Mouse (Mus musculus): ENCODE data around the gene Itga10. TPM values are rescaled to one million over a fixed set of nuclear protein-coding genes. Genes with fewer than 3 reads are reported as not detected.
A peak's percentile ranks its signal among the peaks of the same experiment; 100 is the strongest.
"Not testable (repeated sequence)": the region's sequence is repeated elsewhere in the genome, so short reads cannot be mapped to it uniquely, and the experiment has no call there.

Gene Itga10
- total RNA-seq, 2 experiments from 2014 or later = 0.62 to 0.69 TPM

DNA sequence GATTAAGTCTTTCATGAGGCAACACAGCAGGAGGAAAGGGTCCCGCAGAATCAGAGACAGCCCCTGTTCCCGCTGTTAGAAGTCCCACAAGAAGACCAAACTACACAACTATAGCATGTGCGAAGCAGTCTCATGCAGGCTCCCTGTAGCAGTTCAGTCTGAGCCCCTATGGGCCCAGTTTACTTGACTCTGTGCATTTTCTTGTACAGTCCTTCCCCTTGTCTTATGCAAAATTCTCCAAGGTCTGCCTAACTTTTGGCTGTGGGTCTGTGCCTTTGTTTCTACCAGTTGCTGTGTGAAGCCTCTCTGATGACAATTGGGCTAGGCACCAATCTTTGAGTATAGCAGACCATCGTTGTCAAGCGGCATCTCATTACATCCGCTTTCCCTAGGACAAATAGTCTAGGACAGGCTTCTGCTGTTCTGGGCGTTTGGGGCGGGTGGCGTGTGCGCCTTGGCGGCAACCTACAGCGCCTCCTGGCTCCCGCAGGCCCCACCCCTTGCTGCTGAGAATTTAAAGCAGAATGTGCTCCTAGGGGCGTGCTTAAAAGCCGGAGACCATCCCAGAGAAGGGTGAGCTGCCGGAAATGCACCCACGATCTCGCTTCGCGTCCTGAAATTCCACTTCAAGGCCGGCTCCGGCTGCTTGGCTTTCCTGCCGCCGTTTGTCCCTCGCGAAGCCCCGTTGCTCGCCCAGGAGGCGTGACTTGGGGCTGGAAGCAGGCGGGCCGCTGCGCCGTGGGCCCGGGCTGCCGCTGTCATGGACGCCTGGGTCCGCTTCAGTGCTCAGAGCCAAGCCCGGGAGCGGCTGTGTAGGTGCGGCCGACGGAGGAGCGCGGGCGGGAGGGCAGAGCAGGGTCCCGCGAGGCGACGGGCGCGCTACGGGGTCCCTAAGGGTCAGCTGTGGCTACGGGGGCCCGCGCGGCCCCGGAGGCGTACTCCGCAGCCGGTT lies 10.2 kb upstream of the Itga10 start, which contains the start of the genes Pex11b and Gm42957:
Gene Pex11b (plus strand): TSS at position 449 of the 952 bp plus-strand sequence.
Gene Gm42957 (plus strand): TSS at position 547 of the 952 bp plus-strand sequence.
- DNase-seq = peak; percentile 94 to 95

DNA sequence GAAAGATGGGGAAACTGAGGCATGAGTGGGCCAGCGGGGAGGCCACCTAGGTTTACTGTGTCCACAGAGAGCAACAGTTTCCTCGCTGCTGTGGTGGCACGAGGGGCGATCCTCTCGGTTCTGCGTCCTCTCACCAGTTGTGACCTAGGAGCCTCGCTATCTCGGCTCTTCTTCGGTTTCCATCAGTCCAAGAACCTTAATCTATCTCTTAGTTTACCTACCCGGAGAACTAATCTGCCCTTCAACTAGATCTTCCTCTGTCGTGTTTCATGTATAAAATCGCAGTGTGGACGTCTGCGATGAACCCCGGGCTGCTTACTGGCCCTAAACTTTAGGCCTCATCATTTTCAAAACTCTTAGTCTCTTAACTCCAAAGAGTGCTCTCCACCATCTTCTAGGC lies 9.5 kb upstream of the Itga10 start:
- DNase-seq = no peak

DNA sequence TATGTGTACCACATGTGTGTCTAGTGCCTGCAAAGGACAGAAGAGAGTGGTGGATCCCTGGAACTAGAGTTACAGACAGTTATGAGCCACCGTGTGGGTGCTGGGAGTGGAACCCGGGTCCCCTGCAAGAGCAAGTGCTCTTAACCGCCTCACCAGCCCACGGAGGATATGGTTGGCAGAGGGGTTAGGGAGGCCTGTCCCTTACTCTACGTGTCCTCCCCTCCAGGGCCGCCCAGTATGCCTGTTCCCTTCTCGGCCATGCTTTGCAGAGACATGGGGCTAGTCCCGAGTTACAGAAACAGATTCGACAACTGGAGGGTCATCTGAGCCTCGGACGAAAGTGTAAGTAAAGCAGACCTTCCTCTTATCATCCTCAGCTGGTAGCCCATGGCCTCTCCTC lies 8.9 kb upstream of the Itga10 start:
- DNase-seq = no peak

DNA sequence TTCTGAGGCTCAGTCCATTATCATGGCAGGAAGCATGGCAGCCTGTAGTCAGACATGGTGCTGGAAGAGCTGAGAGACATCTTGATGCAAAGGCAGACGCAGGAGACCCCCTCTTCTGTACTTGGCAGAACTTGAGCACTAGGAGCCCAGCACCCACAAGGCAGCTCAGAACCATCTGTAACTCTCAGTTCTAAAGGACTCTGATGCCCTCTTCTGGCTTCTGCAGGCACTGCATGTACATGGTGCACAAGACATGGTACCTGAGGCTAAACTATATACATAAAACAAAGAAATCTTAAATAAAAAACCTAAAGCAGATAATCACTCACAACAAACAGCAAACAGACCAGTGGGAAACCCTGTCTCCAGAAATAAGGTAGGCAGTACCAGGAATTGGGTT lies 6.2 kb upstream of the Itga10 start:
- peak; percentile 54 to 87 for DNase-seq

DNA sequence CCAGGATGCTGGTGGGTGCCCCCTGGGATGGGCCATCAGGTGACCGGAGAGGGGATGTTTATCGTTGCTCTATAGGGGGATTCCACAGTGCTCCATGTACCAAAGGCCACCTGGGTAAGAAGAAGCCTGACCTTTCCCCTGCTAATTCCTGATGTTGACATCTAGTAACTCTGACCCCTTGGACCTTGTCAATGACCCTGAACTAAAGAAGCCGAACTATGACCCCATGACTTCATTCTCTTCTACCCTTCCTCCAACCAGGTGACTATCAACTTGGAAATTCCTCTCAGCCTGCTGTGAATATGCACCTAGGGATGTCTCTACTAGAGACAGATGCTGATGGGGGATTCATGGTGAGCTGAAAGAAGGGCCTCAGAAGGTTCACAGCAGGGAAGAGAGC lies 2.0 kb downstream of the Itga10 start:
- DNase-seq = no peak

DNA sequence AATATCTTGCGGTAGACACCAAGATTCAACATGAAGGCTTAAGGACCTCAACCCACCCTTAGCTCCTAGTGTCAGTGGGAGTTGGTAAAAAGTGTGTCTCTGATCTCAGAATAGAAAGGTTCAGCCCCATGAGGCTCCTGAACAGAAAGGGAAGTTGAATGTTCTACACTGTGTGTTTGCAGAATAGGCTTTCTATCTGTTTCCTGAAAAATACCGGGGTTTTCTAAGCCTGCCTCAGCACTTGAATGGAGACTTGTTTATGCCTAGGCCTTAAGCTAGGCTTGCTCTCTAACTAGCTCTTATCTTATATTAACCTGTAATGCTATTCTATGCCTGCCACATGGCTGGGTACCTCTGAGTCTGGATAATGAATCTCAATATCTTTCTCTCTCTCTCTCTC lies 15.5 kb downstream of the Itga10 start:
- no peak for DNase-seq

DNA sequence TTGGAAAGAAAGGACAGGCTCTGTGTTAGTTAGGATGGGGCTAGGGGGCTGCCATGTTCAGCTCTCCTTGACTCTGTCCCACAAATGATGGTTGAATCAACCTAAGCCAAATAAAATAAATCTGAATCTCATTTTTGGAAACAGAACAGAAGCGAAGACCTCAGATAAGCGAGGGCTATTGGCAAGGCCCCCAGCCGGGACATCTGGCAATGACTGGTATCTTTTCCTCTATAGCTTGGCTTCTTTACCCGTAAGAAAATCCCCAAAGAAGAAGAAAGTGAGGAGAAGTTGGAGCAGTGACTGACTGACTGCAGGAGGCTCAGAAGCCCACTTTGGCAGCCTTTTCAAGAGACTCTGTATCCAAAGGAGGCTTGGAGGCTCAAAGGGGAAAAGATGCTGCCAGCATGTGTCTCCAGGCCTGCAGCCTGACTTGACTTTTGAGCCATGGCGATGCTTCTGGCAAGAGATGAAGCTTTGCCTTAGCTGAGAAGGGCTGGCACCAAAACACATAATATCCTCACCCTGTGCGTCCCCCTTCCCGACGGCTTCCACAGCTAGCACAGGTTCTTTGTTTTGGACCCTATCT lies 17.4 kb downstream of the Itga10 start:
- peak in 1 of 2 experiments; percentile 21 for DNase-seq

DNA sequence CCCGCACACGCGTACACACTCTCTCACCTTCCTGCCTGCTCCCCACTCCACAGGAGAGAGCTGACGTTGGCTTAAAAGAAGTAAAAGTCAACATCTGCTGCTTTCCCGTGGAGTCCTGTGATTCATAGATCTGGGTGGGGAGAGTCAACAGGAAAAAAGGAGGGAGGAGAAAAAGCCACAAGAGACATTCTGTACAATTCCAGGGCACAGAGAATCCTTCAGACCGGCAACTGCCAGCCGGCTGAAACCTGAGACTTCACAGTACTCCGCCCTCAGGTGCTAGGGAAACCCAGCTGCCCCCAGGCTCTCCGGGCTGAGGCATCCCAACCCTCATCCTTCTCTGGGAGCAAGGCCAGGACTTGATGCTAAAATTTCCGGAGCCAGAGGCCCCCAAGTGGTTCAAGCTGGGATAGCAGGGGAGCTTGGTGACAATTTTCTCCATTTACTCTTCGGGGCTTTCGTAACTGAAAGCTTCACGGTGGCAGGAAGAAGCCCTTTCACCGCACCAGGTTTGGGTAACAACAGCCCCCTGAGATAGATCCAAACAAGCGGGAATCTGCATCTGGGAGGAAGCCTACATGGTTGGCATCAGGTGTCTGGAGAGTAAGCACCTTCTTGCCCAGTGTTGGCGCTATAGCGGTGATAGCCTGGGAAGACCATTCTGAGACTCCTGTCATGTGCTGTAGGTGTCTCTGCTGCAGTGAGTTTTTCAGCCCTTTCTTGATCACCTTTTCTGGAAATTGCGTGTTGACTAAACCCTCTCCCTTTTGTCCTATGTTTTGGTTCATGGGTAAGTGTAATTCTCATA lies 18.3 kb downstream of the Itga10 start:
- peak; percentile 81 to 94 for DNase-seq

DNA sequence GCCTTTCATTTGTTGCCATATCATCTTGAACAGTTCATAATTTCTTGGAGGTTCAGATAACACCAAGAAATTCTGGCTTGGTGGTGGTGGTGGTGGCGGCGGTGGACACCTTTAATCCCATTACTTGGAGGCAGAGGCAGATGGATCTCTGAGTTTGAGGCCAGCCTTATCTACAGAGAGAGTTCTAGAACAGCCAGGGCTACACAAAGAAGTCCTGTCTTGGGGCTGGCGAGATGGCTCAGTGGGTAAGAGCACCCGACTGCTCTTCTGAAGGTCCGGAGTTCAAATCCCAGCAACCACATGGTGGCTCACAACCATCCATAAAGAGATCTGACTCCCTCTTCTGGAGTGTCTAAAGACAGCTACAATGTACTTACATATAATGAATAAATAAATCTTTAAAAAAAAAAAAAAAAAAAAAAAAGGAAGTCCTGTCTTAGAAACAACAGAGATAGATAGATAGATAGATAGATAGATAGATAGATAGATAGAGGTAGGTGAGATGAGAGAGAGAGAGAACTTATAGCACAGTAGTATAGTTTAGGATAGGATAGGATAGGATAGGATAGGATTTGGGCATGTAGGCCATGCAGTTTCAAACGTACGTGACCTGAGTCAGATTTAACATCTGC lies 20.5 kb downstream of the Itga10 start:
- not testable (repeated sequence) for DNase-seq

DNA sequence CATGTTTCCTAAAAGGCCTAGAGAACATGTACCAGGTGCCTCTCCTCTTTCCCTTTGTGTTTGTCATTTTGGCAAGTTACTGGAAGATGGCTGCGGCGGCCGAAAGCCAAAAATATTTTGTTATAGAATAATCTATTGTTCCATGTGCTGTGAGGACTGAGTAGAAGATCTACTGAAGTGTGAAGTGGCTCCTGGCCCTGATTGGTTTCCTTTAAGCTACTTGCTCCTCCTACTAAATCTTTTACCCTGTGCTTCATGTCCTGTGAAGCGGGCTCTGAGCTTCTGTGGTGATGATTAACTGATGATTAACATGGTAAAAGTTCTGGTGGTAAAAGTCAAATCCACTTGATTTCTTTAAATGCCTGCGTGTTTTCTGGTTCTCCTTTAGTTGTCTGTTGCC lies 21.5 kb downstream of the Itga10 start:
- DNase-seq = no peak

DNA sequence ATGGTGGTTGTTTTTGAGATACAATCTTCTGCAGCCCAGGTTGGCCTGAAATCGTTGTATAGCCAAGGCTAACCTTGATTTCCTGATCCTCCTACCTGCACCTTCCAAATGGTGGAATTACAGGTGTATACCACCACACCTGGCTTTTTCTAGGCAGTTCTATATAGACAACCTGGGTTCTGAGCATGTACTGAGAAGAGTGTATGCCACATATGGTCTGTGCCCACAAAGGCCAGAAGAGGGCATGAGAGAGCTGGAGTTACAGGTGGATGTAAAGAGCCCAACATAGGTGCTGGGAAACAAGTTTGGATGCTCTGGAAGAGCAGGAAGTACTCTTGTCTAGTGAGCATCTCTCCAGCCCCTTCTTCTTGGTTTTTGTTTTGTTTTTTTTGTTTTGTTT lies 21.9 kb downstream of the Itga10 start:
- DNase-seq = no peak

DNA sequence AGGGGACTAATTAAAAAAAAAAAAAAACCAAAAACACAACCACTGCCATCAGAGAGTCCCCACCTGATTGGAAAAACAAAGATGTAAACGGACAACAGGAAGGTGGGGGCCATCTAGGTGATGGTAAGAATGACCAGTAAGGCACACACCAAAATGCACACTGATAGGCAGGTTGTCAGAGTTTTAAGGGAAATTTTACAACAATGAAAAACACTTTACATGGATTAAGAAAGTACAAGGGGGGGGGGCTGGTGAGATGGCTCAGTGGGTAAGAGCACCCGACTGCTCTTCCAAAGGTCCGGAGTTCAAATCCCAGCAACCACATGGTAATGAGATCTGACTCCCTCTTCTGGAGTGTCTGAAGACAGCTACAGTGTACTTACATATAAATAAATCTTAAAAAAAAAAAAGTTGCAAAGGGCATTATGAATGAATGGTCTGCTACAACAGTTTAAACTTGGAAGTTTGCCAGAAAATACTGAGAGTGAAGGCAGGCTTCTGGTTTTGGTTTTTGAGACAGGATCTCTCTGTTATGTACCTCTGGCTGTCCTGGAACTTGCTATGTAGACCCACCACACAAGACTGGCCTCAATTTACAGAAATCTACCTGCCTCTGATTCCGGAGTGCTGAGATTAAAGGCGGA lies 23.2 kb downstream of the Itga10 start:
- no peak for DNase-seq

DNA sequence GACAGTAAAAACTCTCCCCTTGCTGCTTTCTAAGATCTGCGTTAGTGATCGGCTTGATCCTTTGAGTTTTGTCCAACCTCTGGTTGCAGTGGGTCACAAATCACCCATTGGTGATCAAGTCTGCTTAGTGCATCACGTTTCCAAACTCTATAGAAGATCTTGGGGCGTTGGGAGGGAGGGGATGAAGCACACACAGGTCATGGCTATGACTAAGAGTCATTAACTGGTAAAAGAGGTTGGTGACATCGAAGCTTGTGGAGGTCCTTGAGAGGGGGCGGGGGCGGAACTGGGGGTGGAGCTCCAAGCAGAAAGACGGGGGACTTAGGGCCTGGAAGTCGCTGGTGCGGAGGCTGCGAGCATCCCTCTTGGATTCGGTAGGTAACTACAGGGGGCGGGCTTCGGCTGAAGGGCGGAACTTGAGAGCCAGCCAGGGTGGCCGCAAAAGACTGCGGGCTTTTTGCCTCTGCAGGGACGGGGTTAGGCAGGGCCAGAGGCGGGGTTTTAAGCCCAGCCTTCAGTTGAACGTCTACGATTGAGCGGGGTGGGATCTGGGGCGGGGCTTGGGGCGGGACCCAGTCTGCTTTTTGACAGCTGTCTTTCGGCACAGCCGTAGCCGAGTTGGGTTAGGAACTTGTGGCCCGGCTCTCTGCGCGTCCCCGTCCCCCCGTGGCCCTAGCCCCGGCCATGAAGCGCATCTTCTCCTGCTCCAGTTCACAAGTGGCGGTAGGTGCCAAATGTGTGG lies 24.5 kb downstream of the Itga10 start, which contains the start of gene Ankrd35:
Gene Ankrd35 (plus strand): TSS at position 405 of the 742 bp plus-strand sequence.
- DNase-seq = peak; percentile 82 to 89

DNA sequence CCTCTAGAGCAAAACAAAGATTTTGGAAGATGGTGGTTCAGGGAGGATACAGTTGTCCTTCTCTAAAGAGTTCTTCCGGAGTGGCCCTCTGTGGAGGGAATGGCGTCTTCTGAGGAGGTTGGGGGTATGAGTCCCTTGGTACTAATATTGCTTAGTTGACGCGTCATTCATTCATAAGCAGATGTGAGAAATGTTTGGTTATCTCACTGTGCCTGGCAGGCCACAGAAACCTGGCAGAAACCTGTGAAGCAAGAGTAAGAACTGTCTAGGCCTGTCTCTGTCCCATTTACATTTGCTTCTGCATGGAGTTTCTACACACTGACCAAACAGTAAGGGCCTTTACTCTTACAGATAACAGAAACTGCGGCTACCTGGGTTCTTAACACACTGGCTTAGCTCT lies 26.1 kb downstream of the Itga10 start:
- no peak for DNase-seq

DNA sequence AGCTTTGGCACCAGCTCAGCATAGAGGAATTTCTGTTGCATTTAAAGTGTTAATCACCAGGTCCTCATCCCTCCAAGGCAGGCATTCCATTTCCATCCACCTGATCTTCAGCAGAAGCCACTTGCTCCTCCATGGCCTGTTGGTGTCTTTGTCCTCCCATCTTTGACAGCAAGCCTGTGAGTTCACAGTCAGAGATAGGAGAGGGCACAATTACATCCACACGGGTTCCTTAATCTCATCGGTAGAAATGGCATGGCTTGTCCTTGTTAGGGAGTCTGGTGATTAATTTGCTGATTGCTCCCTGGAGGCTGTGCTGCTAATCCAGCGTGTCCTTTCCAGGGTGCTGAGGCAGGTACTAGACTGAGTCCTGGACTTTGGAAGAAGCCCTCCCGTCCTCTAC lies 28.1 kb downstream of the Itga10 start:
- DNase-seq = no peak

DNA sequence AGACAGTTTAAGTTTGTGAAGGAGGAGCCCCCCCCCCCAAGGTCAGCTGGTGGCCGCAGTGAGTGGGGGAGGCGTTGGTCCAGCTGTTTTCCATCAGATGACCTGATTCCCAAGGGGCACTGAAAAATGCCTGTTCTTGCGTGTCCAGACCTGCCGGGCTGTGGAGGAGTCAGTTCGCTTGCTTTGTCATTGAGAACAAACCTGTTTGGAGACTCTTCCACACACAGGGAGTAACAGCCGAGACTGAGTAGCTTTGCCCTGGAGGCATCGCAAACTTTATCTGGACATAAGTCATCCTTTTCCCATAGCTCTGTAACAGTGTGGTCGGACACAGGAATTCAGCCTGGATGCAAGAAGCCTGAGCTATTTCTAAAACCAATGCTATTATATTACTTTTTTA lies 29.1 kb downstream of the Itga10 start:
- no peak for DNase-seq

DNA sequence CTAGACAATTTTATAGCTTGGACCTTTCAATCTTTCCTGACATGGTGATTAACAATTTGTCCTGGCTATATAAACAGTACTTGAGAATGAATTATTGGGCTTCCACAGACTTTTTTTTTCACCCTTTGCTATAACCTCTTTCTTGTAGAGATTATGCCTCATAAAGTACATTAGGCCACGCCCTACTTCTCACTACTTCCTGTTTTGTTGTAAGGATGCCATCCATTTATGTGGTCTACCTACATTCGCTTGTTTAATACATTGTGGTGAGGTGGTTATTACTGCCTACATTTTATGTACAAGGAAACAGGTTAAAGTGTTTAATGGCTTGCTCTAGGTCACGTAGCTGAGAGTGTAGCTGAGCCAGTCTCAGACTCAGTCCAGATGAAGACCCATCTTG lies 29.8 kb downstream of the Itga10 start:
- DNase-seq = no peak

DNA sequence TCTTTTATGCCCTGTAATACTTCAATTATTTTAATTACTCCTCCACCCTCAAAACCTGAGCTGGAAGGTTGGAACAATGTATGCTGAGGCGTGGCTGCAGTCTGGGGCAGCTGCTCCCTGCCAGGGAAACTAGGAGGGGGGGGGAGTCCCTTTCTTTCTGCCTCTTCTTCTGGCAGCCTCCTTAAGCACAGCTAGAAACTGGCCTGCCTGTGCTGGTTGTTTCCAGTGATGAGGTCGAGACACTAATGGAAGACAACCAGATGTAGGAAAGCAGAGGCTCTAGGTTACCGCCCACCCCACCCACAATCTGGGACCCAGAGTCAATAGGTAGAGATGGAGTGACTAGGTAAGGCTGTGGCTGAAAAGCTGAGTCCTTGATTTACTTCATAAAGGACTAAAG lies 30.3 kb downstream of the Itga10 start:
- DNase-seq = no peak

DNA sequence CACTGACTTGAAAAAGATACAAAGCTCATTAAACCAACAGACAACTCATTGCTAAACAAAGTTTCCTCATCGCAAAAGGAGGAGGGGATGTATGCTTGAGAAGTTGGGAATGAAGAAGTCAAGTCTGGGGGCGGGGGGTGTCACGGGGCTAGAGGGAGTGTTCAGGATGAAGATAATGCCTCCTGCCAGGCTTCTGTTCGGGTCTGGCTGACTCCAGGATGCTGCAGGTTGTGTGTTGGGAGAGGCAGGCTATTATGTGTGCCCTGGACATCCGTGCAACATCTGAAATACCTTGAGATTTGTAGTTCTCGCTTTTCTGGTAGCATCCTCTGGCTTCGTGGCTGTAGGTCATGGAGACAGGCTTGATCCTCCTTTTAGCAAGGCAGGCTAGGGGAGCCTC lies 33.1 kb downstream of the Itga10 start:
- no peak for DNase-seq

DNA sequence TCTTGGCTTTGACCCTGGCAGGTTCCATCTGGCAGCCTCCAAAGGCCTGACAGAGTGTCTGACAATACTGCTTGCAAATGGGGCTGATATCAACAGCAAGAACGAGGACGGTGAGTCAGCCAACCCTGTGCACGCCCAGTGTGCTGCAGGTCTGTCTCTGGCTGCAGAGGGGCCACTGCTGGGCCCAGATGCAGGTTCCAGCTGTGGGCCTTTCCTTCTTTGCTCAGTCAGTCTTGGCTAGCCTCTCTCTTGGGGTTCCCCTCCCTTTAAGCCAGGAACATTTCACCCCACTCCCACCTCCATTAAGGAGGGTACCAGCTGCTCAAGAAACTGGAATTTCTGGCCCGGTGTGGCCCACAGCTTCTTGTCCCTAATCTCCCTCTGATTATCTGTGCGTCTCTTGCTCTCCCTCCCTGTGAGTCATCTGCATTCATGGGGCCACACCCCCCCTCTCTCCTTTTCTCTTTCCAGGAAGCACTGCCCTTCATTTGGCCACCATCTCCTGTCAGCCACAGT lies 33.8 kb downstream of the Itga10 start:
- no peak for DNase-seq

Data from heart, adult 18-20 months (tissue).